Mouse (Mus musculus): ENCODE measurements around the gene Mrpl27. TPM values are rescaled to one million over a fixed set of nuclear protein-coding genes. Genes with fewer than 3 reads are reported as not detected.

The Mrpl27 gene
- total RNA-seq, 2 experiments from 2014 or later = 72.9 to 80.1 TPM

Other genes with a start within 250 kb of the Mrpl27 start
- gene Cacna1g, start 179.6 kb upstream of the Mrpl27 start, total RNA-seq (2021) = 10 to 100 TPM; 49.7 to 72.3 TPM
- under 1 TPM in 1 of 2 experiments, not detected in 1; 0.34 TPM for gene Spata20, start 167.6 kb upstream of the Mrpl27 start, total RNA-seq (2021)
- gene Epn3, start 153.8 kb upstream of the Mrpl27 start, total RNA-seq (2021) = 1 to 10 TPM; 2.0 to 2.3 TPM
- gene Mycbpap, start 132.0 kb upstream of the Mrpl27 start, total RNA-seq (2021) = 1 to 10 TPM; 3.0 to 3.9 TPM
- 10 to 100 TPM; 10.3 to 10.8 TPM for gene Rsad1, start 104.5 kb upstream of the Mrpl27 start, total RNA-seq (2021)
- under 1 TPM; 0.62 to 0.70 TPM for gene Chad, start 88.7 kb upstream of the Mrpl27 start, total RNA-seq (2021)
- gene Acsf2, start 51.9 kb upstream of the Mrpl27 start, total RNA-seq (2021) = 10 to 100 TPM; 15.3 to 20.4 TPM
- 10 to 100 TPM; 71.6 to 79.1 TPM for gene Lrrc59, start 24.0 kb upstream of the Mrpl27 start, total RNA-seq (2021)
- under 1 TPM; 0.28 to 0.44 TPM for gene Eme1, start 197 bp downstream of the Mrpl27 start, total RNA-seq (2021)
- gene Xylt2, start 23.7 kb downstream of the Mrpl27 start, total RNA-seq (2021) = 10 to 100 TPM; 24.2 to 24.8 TPM
- gene Gm11541, start 50.7 kb downstream of the Mrpl27 start, total RNA-seq (2021) = not detected
- gene Cdc34b, start 88.0 kb downstream of the Mrpl27 start, total RNA-seq (2021) = under 1 TPM in 1 of 2 experiments, not detected in 1; 0.22 TPM
- gene Tmem92, start 128.9 kb downstream of the Mrpl27 start, total RNA-seq (2021) = not detected